Mouse (Mus musculus): ENCODE data around the gene Arl6. TPM values are rescaled to one million over a fixed set of nuclear protein-coding genes. Genes with fewer than 3 reads are reported as not detected.

Gene Arl6
- 10 to 100 TPM in 1 of 2 experiments, 1 to 10 TPM in 1; 7.6 to 10.4 TPM for total RNA-seq (2021)
- long read RNA-seq, experiment 1, transcript Arl6-201 (8 exons, 1,696 nt), result major isoform, 8 of 8 reads
- long read RNA-seq, experiment 1, partial matches to known transcripts, result 0 of 8 reads
- long read RNA-seq, experiment 1, other reads (novel, unspliced or antisense), result 0 of 8 reads
- long read RNA-seq, experiment 2, transcript Arl6-201 (8 exons, 1,696 nt), result major isoform, 14 of 14 reads
- long read RNA-seq, experiment 2, partial matches to known transcripts, result 0 of 14 reads
- long read RNA-seq, experiment 2, other reads (novel, unspliced or antisense), result 0 of 14 reads

- peak; percentile 92 to 93 for DNase-seq (ENCODE audit: low spot score in 2 of 2)
These were observed at the start of gene Arl6 for GRCm38 (mm10) chr16:59639102-59639691. Gene Arl6, minus strand, starts transcription at chr16:59639391.

GRCm38 (mm10) chr16:59685135-59685534 lies 45.9 kb upstream of the Arl6 start:
- DNase-seq (ENCODE audit: low spot score in 2 of 2), result no peak

- peak; percentile 43 to 58 for DNase-seq (ENCODE audit: low spot score in 2 of 2)
These were observed 44.2 kb upstream of the Arl6 start for GRCm38 (mm10) chr16:59683434-59683833.

GRCm38 (mm10) chr16:59682216-59682891 lies 43.2 kb upstream of the Arl6 start:
- DNase-seq (ENCODE audit: low spot score in 2 of 2), result no peak

- no peak for DNase-seq (ENCODE audit: low spot score in 2 of 2)
These were observed 27.7 kb upstream of the Arl6 start for GRCm38 (mm10) chr16:59666938-59667337.

- DNase-seq (ENCODE audit: low spot score in 2 of 2), result no peak
These were observed 4.6 kb upstream of the Arl6 start for GRCm38 (mm10) chr16:59643766-59644165.

- DNase-seq (ENCODE audit: low spot score in 2 of 2), result no peak
These were observed 794 bp upstream of the Arl6 start for GRCm38 (mm10) chr16:59639985-59640384.

GRCm38 (mm10) chr16:59634598-59634997 lies 4.6 kb downstream of the Arl6 start:
- no peak for DNase-seq (ENCODE audit: low spot score in 2 of 2)

GRCm38 (mm10) chr16:59621554-59621953 lies 17.6 kb downstream of the Arl6 start:
- DNase-seq (ENCODE audit: low spot score in 2 of 2), result no peak

GRCm38 (mm10) chr16:59617167-59617566 lies 22.0 kb downstream of the Arl6 start:
- peak in 1 of 2 experiments; percentile 18 for DNase-seq (ENCODE audit: low spot score in 2 of 2)

- no peak for DNase-seq (ENCODE audit: low spot score in 2 of 2)
These were observed 23.5 kb downstream of the Arl6 start for GRCm38 (mm10) chr16:59615675-59616074.

GRCm38 (mm10) chr16:59610750-59611149 lies 28.4 kb downstream of the Arl6 start:
- DNase-seq (ENCODE audit: low spot score in 2 of 2), result no peak

GRCm38 (mm10) chr16:59604078-59604781 lies 35.0 kb downstream of the Arl6 start:
- no peak for DNase-seq (ENCODE audit: low spot score in 2 of 2)

- peak; percentile 86 to 88 for DNase-seq (ENCODE audit: low spot score in 2 of 2)
These were observed 38.6 kb downstream of the Arl6 start, which contains the start of gene Crybg3 for GRCm38 (mm10) chr16:59600311-59601251. Gene Crybg3, minus strand, starts transcription at chr16:59600979.

- peak in 1 of 2 experiments; percentile 17 for DNase-seq (ENCODE audit: low spot score in 2 of 2)
These were observed 39.6 kb downstream of the Arl6 start for GRCm38 (mm10) chr16:59599411-59600265.

GRCm38 (mm10) chr16:59598997-59599396 lies 40.2 kb downstream of the Arl6 start:
- no peak for DNase-seq (ENCODE audit: low spot score in 2 of 2)

- DNase-seq (ENCODE audit: low spot score in 2 of 2), result no peak
These were observed 41.9 kb downstream of the Arl6 start for GRCm38 (mm10) chr16:59597256-59597655.

GRCm38 (mm10) chr16:59594714-59595113 lies 44.5 kb downstream of the Arl6 start:
- no peak for DNase-seq (ENCODE audit: low spot score in 2 of 2)

- DNase-seq (ENCODE audit: low spot score in 2 of 2), result no peak
These were observed 48.4 kb downstream of the Arl6 start for GRCm38 (mm10) chr16:59590790-59591189.

All from adrenal gland, adult 18-20 months (tissue).